Mouse (Mus musculus) erythroblast, embryonic 14.5 days (primary cell): ENCODE data around the gene Slc35g2. TPM values are rescaled to one million over a fixed set of nuclear protein-coding genes. Genes with fewer than 3 reads are reported as not detected.

Experiments used
- H3K27me3 ChIP-seq: 2 replicates; pipeline ENCODE4 v1.6.1; 2012; ENCODE audit warnings: inconsistent platforms; ENCODE audit not compliant: control insufficient read depth
- H3K36me3 ChIP-seq: 2 replicates; pipeline ENCODE4 v1.6.1; 2012; ENCODE audit warnings: mild to moderate bottlenecking, inconsistent platforms; ENCODE audit not compliant: control insufficient read depth
- H3K4me1 ChIP-seq: 2 replicates; pipeline ENCODE4 v1.6.1; 2012; ENCODE audit warnings: inconsistent platforms; ENCODE audit not compliant: control insufficient read depth
- H3K4me3 ChIP-seq: replicated peaks from 2 replicates; pipeline ENCODE3; 2012; ENCODE audit warnings: moderate library complexity, mild to moderate bottlenecking, inconsistent platforms
- H3K9me3 ChIP-seq: 2 replicates; pipeline ENCODE4 v1.6.1; 2012; ENCODE audit warnings: low read length, inconsistent platforms, mixed read lengths; ENCODE audit not compliant: control insufficient read depth
- GATA1 ChIP-seq: IDR thresholded peaks from 2 replicates; pipeline ENCODE4 v1.6.1; 2012; ENCODE audit warnings: low read length, inconsistent platforms, mixed read lengths
- TAL1 ChIP-seq: IDR thresholded peaks from 3 replicates; pipeline ENCODE4 v1.6.1; 2012; ENCODE audit warnings: low read length, inconsistent platforms, mixed read lengths
- polyA plus RNA-seq: library from polyadenylated mRNA; stranded (reverse); fragments of >175 nt; gene quantifications from 2 replicates; pipeline ENCODE4 v1.2.3, GENCODE M21; 2012

Gene Slc35g2
- not detected in 2 replicates for polyA plus RNA-seq

GRCm38 (mm10) chr9:100570626-100571233 lies at the start of gene Slc35g2:
Gene Slc35g2, minus strand, starts transcription at chr9:100571090.
- Histone ChIP-seq H3K27me3 (peaks cover 48% of the 10 kb centered on the region), H3K4me3 (peak within 1 kb of the TSS; percentile 52)

DNA sequence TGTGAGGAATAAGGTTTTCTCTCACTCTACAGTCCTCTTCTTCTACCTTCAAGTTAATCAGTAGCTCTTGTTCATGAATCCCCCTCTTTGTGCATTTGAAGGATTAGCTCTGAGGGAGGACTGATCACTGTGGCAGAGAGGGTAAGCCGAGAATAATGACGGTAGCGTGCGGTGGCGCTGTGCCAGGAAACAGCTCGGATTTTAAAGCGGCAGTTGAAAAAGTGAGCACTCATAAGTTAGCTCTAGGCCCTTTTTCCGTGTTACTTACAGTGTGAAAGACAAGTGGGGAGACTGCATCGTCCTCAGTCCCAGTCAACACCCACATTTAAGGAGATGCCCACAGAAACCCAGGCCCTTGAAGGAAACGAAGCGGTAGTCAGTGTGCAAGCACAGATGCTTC lies 46.1 kb upstream of the Slc35g2 start:
- Histone ChIP-seq H3K36me3 (no peaks in the 10 kb centered on the region), H3K9me3 (no peaks in the 10 kb centered on the region), H3K4me1 (no peaks in the 10 kb centered on the region), H3K4me3 (no peak overlapping the region), H3K27me3 (no peaks in the 10 kb centered on the region)
- no peak for TF ChIP-seq GATA1
- no peak for TF ChIP-seq TAL1

More at GRCm38 (mm10) chr9:100570626-100571233, at the start of gene Slc35g2:
- TF ChIP-seq GATA1 (no peak), TAL1 (no peak)
- Histone ChIP-seq H3K9me3 (no peaks in the 10 kb centered on the region; the same call in 1 of the 2 replicates), H3K36me3 (no peaks in the 10 kb centered on the region), H3K4me1 (no peaks in the 10 kb centered on the region; the same call in none of the 2 replicates)

DNA sequence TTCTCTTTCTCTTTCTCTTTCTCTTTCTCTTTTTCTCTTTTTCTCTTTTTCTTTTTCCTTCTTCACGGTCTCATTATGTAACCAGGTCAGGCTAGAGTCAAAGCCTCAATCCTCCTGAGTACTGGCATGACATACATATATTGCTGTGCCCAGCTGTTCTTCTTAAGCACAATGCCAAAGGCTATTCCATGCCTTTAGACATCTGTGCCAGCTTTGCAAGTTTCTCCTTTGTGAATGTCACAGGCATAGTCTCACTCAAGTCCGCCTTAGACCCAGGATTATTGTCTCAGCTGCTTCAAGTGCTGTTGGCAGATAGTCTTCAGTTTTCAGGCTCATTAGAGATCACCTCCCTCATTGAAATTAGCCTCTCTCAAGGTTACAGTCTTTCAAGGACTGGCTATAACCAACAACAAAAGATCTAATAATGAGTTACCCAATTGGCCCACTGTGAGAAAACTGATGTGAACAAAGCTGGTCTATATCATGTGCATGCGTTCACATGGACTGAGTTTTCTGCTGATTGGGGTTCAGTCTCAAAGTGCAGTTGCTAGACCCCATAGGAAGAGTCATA lies 42.7 kb upstream of the Slc35g2 start:
- H3K4me1 ChIP-seq, result no peaks in the 10 kb centered on the region
- no peak for TF ChIP-seq TAL1
- TF ChIP-seq GATA1, result no peak
- H3K9me3 ChIP-seq, result no peaks in the 10 kb centered on the region
- H3K36me3 ChIP-seq, result no peaks in the 10 kb centered on the region
- no peak overlapping the region for H3K4me3 ChIP-seq
- H3K27me3 ChIP-seq, result no peaks in the 10 kb centered on the region

- H3K9me3 ChIP-seq, result no peaks in the 10 kb centered on the region
- H3K27me3 ChIP-seq, result no peaks in the 10 kb centered on the region
- no peaks in the 10 kb centered on the region for H3K36me3 ChIP-seq
- no peak for TF ChIP-seq TAL1
- no peak for TF ChIP-seq GATA1
- no peak overlapping the region for H3K4me3 ChIP-seq
- no peaks in the 10 kb centered on the region for H3K4me1 ChIP-seq
Measured at GRCm38 (mm10) chr9:100605985-100606554, 35.2 kb upstream of the Slc35g2 start.

- H3K4me1 ChIP-seq, result no peaks in the 10 kb centered on the region
- no peaks in the 10 kb centered on the region for H3K9me3 ChIP-seq
- H3K27me3 ChIP-seq, result no peaks in the 10 kb centered on the region
- no peak overlapping the region for H3K4me3 ChIP-seq
- no peak for TF ChIP-seq GATA1
- TF ChIP-seq TAL1, result no peak
- H3K36me3 ChIP-seq, result no peaks in the 10 kb centered on the region
Measured at GRCm38 (mm10) chr9:100605522-100605921, 34.6 kb upstream of the Slc35g2 start.

DNA sequence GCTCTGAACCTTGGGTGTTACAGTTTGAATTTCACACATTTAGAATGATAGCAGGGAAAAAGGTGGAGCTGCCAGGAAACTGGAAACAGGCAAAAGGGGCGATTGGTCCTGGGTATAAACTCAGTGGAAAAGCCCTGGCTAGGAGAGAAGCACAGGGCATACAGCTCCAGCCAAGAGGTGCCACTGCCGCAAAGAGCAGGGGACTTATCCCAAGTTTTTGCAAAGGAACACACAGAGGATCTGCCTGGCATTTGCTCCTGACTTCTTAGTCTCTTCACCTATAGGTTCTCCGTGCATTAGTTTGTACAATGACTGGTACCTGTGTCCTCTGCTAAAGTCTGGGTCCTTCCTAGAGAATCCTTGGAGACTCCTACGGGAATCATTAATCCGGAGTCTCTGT lies 32.3 kb upstream of the Slc35g2 start:
- Histone ChIP-seq H3K4me3 (no peak overlapping the region), H3K9me3 (no peaks in the 10 kb centered on the region), H3K4me1 (no peaks in the 10 kb centered on the region), H3K27me3 (no peaks in the 10 kb centered on the region), H3K36me3 (no peaks in the 10 kb centered on the region)
- TF ChIP-seq TAL1 (no peak), GATA1 (no peak)

DNA sequence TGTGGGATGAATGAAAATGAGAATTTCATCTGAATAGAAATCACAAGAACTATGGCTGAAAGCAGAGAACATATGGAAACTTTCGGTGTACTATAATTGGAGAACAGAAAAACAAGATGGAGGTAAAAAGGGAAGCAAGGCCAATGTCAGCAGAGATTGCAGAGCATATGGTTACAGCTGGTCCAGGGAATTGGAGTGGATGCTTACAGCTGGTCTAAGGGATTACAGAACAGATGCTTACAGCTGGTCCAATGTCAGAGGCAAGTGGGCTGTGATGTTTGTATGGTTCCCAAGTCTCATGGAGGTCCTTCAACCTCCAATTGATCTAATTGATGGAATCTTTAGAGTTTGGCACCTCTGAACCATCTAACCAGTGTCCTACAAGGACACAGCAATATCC lies 31.2 kb upstream of the Slc35g2 start:
- no peaks in the 10 kb centered on the region for H3K27me3 ChIP-seq
- no peaks in the 10 kb centered on the region for H3K4me1 ChIP-seq
- H3K4me3 ChIP-seq, result no peak overlapping the region
- H3K36me3 ChIP-seq, result no peaks in the 10 kb centered on the region
- TF ChIP-seq TAL1 (no peak), GATA1 (no peak)
- H3K9me3 ChIP-seq, result no peaks in the 10 kb centered on the region

GRCm38 (mm10) chr9:100599761-100600328 lies 29.0 kb upstream of the Slc35g2 start:
- Histone ChIP-seq H3K36me3 (no peaks in the 10 kb centered on the region), H3K4me1 (peaks cover 2% of the 10 kb centered on the region; the same call in 1 of the 2 replicates), H3K4me3 (no peak overlapping the region), H3K27me3 (no peaks in the 10 kb centered on the region), H3K9me3 (no peaks in the 10 kb centered on the region)
- TF ChIP-seq GATA1 (no peak), TAL1 (no peak)

DNA sequence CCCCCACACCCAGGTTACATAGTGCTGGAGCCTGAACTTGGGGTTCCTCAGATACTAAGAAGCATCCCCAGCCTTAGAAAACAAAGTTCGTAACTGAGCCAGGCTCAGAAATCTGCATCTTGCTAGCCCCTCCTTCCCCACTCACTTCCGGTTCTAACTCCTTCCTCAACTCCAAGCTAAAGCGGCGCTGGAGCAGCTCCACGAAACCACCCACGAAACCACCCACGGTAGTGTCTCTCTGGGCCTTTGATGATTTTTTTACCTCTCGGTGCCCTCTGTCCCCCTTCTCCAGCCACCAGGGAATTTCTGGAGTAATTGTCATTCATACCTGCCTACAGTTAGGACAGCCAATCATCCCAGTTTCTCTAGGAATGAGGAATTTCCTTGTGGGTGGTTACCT lies 26.7 kb upstream of the Slc35g2 start, which contains the start of gene Stag1:
Gene Stag1 (plus strand): TSS at position 253 of the 400 bp plus-strand sequence.
- Histone ChIP-seq H3K4me1 (peaks cover 2% of the 10 kb centered on the region; the same call in 1 of the 2 replicates), H3K9me3 (no peaks in the 10 kb centered on the region), H3K27me3 (no peaks in the 10 kb centered on the region), H3K4me3 (no peak within 1 kb of the TSS), H3K36me3 (no peaks in the 10 kb centered on the region)
- TF ChIP-seq GATA1, result no peak
- TF ChIP-seq TAL1, result no peak
